Mouse (Mus musculus): ENCODE data around the gene Elmod1. TPM values are rescaled to one million over a fixed set of nuclear protein-coding genes. Genes with fewer than 3 reads are reported as not detected.
"Not testable (repeated sequence)": the region's sequence is repeated elsewhere in the genome, so short reads cannot be mapped to it uniquely, and the experiment has no call there.

The Elmod1 gene
- under 1 TPM in 1 of 2 experiments, not detected in 1; 0.17 TPM for total RNA-seq (2021)
- long read RNA-seq, experiment 1, result 0 reads
- long read RNA-seq, experiment 2, result 0 reads

- TF ChIP-seq CTCF (IDR thresholded peaks at IDR 0.05), result peak; percentile 44; the same call in 1 of the 2 replicates
- no peak within 1 kb of the TSS for H3K27ac ChIP-seq
- intact Hi-C loops (cut with DNase I), result no loop called here
- H3K4me3 ChIP-seq, result peak within 1 kb of the TSS; percentile 68
- DNase-seq, result peak; percentile 44
Measured at GRCm38 (mm10) chr9:53975122-53975518, at the start of gene Elmod1. TSS of gene Elmod1 (minus strand) at chr9:53975301.

DNA sequence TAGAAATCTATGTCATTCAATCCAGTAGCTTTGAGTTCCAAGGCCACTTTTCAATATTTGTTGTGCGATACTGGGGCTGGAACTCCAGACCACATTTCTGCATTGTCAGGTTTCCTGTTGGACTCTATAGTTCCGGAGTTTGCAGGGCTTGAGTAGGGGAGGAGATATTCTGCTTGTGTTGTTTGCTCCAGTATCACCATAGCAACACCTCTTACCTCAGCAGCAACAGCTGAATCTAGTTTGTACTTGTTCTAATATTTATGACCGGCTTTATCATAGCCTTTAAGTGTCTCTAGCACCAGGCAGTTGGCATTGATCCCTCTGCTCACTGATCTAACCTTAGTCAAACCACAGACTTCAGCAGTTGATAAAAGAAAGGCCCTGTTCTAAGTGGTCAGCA, 47.7 kb upstream of the Elmod1 start:
- DNase-seq, result no peak
- Histone ChIP-seq H3K27ac (no peak overlapping the region), H3K4me3 (no peak overlapping the region)
- no peak for TF ChIP-seq CTCF (IDR thresholded peaks at IDR 0.05)
- intact Hi-C loops (cut with DNase I), result no loop called here

DNA sequence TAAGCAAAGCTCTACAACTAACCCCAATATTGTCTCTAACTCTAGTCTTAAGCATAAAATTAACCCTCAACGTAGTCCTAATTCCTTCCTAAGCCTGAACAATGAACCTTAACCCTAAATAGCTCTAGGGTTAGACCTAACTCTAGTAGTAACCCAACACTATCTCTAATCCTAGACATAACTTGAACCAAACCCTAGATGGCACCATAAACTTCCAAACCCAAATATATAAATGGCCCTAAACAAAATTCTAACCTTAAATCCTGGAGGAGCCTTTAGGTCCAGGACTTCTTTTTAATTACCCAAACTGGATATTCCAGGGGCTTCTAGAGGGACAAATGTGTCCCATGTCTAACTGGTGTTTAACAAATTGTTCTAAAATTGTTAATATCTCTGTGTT, 19.4 kb upstream of the Elmod1 start:
- H3K4me3 ChIP-seq, result no peak overlapping the region
- no peak for TF ChIP-seq CTCF (IDR thresholded peaks at IDR 0.05)
- no peak overlapping the region for H3K27ac ChIP-seq
- intact Hi-C loops (cut with DNase I), result loop anchor here (5.0 kb wide), 3 partner anchors 328 to 553 kb away; no protein-coding TSS in a partner anchor
- DNase-seq, result no peak

DNA sequence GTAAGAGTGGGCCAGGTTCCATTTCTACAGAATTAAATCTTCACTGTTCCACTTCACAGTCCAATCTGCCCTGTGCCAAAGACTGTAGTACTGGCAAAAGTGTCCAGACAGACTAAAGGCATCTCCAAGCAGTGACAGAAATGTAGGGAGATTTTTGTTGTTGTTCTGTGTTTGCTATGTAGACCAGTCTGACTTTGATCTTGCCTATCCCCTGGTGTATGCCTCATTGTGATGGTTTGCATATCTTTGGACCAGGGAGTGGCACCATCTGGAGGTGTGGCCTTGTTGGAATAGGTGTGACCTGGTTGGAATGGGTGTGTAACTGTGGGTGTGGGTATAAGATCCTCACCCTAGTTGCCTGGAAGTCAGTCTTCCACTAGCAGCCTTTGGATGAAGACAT, 17.5 kb upstream of the Elmod1 start:
- not testable (repeated sequence) for H3K4me3 ChIP-seq, DNase-seq, H3K27ac ChIP-seq
- intact Hi-C loops (cut with DNase I), result loop anchor here (5.0 kb wide), 3 partner anchors 330 to 555 kb away; no protein-coding TSS in a partner anchor

- Histone ChIP-seq H3K27ac (no peak overlapping the region), H3K4me3 (no peak overlapping the region)
- no peak for DNase-seq
- intact Hi-C loops (cut with DNase I), result loop anchor here (2.0 to 5.0 kb wide), 4 partner anchors 122 to 556 kb away; no protein-coding TSS in a partner anchor
- peak; percentile 86 for TF ChIP-seq CTCF (IDR thresholded peaks at IDR 0.05)
Measured at GRCm38 (mm10) chr9:53990921-53991320, 15.8 kb upstream of the Elmod1 start.

DNA sequence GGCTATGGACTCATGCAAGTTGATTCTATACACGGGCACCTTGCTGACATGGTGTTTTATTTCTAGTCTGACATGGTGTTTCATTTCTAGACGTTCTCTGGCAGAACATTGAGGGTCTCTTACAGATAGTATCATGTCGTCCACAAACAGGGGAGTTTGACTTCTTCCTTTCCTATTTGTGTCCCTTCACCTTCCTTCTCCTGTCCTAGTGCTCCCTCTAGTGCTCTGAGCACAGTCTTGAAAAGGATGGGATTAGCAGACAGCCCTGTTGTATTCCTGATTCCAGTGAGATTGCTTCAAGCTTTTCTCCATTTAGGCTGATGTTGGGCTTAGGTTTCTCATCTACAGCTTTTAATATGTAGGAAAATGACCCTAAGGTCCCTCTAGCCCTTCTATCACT, 11.9 kb upstream of the Elmod1 start:
- DNase-seq, result no peak
- TF ChIP-seq CTCF (IDR thresholded peaks at IDR 0.05), result peak; percentile 61
- intact Hi-C loops (cut with DNase I), result loop anchor here (1.0 to 10.0 kb wide), 2 partner anchors 92 to 158 kb away; no protein-coding TSS in a partner anchor
- no peak overlapping the region for H3K27ac ChIP-seq
- H3K4me3 ChIP-seq, result no peak overlapping the region

DNA sequence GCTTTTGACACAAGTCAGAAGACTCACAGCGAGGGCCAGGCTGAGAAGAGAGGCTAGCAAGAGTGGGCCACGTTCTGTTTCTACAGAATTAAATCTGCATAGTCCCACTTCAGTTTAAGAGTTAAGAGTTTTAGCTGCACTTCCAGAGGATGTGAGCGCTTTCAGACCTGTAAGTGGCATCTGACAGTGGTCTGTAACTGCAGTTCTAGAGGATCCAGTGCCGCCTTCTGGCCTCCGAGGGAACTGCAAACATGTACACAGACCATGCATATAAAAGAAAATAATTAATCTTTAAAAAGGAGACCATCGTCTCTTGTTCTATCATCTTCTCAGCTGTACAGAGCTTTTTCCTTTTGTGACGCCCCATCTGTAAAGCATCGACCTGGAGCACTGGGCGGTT, 9.8 kb upstream of the Elmod1 start:
- DNase-seq, result peak; percentile 26
- H3K27ac ChIP-seq, result no peak overlapping the region
- peak; percentile 63 for TF ChIP-seq CTCF (IDR thresholded peaks at IDR 0.05)
- intact Hi-C loops (cut with DNase I), result loop anchor here (10.0 kb wide), 1 partner anchor 90 kb away; no protein-coding TSS in a partner anchor
- H3K4me3 ChIP-seq, result no peak overlapping the region

DNA sequence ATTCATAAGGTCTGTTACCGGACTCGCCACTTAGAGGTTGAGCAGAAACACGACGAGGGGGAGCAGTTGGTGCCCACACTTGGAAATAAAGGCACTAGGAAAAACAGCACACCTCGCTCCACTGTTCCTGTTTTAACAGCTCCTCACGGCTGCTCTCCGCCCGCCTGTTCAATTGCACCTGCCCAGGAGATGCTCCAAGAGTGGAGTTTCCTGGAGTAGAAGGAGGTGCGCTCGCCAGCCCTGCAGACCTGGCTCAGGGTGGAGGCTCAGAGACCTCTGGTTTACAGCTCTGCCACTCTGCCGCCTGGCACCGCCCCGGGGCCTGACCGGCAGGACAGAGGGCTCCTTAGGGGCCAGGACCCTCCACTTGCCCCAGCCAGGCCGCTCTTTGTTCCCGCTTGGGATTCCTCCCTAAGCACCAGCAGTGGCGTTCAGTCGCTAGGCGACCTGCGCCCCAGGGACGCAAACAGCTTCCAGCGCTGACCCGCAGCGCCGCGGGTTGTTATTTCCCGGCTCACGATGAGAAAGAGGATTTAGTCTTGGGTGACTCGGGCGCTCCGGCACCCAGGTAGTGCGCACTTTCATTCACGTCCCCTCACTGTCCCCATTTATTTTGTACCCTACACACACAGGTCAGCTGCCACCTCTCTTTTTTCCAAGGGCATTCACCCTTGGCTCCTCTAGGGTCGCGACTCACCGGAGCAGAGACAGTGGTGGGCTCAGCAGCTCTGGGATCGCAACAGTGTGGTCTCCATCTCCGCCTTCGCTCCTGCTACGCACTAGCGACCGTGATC, 576 bp downstream of the Elmod1 start:
- Histone ChIP-seq H3K27ac (no peak overlapping the region), H3K4me3 (peak overlapping the region; percentile 68)
- TF ChIP-seq CTCF (IDR thresholded peaks at IDR 0.05), result no peak
- intact Hi-C loops (cut with DNase I), result no loop called here
- no peak for DNase-seq

DNA sequence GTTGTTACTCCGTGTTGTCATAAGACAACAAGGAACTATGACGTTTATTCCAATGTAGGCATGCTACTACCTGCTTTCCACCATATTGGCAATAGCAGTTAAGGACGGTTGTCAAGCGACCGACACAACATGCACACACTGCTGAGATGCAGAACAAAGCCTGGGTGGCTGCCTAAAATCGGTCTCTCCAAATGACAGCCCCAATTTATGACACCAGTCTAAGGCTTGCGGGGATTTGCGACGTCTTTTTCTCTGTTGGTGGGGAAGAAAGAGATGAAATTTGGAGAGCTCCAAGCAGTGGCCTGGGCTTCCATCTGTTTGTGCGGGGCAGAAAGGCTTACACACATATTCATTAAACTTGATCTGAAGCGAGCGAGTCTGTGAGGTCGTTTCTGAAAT, 1.2 kb downstream of the Elmod1 start:
- no peak for TF ChIP-seq CTCF (IDR thresholded peaks at IDR 0.05)
- intact Hi-C loops (cut with DNase I), result no loop called here
- H3K4me3 ChIP-seq, result no peak overlapping the region

GRCm38 (mm10) chr9:53973241-53973640, 1.9 kb downstream of the Elmod1 start:
- no peak overlapping the region for H3K27ac ChIP-seq
- intact Hi-C loops (cut with DNase I), result no loop called here
- H3K4me3 ChIP-seq, result no peak overlapping the region
- no peak for DNase-seq
- TF ChIP-seq CTCF (IDR thresholded peaks at IDR 0.05), result no peak

More for the DNA sequence above, 1.2 kb downstream of the Elmod1 start:
- H3K27ac ChIP-seq, result no peak overlapping the region
- DNase-seq, result no peak

DNA sequence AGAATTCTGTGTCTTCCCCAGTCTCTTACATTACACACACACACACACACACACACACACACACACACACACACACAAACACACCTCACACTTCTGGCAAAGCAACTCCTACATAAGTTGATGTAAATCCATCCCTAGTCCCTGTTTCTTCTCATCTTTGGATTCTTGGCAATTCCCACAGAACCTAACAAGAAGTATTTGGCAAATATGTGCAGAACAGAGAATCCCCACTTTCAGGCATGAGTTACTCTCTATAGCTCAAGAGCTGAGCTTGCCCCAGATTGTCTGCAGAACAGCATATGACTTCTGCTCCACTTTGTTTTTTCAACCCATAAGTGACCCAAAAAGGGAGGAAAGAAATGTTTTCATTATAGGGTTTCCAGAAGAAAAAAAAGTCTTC, 2.7 kb downstream of the Elmod1 start:
- no peak for DNase-seq
- TF ChIP-seq CTCF (IDR thresholded peaks at IDR 0.05), result no peak
- no peak overlapping the region for H3K27ac ChIP-seq
- H3K4me3 ChIP-seq, result no peak overlapping the region
- intact Hi-C loops (cut with DNase I), result no loop called here

DNA sequence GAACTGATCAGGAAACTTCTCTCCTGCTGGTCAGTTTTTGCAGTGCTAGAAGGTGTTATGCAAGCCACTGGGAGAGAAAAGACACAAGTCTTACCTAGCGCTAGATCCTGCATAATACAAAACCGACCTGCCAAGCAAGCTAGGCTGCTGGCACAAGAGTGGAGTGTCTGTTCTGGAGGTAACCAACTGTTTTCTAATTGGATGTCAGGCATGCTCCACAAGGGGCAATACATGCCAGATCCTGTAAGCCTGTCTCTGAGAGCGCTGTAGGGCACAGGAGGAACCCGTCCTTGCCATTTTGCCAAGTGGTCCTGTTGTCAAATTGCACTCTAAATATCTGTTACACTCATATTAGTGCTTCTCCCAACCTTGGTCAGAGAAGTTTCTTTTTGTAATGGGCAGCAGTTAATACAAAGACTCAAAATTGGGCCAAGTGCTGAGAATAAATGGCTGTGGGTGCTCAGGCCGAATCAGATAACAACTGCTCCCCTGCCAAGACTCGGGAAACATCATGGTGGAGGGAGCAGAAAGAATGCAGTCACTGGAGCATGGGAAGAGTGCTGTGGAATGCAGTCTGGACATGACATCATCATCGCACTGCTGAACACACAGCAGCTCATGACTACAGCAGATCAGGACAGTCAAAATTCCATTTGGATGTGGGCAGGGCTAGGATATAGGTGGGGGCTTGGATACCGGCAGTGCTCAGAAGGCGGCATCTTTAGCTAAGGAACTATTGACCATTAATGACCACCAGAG, 7.3 kb downstream of the Elmod1 start:
- DNase-seq, result no peak
- TF ChIP-seq CTCF (IDR thresholded peaks at IDR 0.05), result no peak
- intact Hi-C loops (cut with DNase I), result no loop called here
- Histone ChIP-seq H3K27ac (no peak overlapping the region), H3K4me3 (no peak overlapping the region)

- Histone ChIP-seq H3K4me3 (no peak overlapping the region), H3K27ac (no peak overlapping the region)
- no peak for DNase-seq
- TF ChIP-seq CTCF (IDR thresholded peaks at IDR 0.05), result no peak
- intact Hi-C loops (cut with DNase I), result no loop called here
Measured at GRCm38 (mm10) chr9:53957021-53957420, 18.1 kb downstream of the Elmod1 start.

Data from gastrocnemius, adult 2 months (tissue).